Mouse (Mus musculus) gastrocnemius, postnatal 14 days (tissue): ENCODE data around the gene Arhgef33. TPM values are rescaled to one million over a fixed set of nuclear protein-coding genes. Genes with fewer than 3 reads are reported as not detected.
A peak's percentile ranks its signal among the peaks of the same experiment; 100 is the strongest.
"Not testable (repeated sequence)": the region's sequence is repeated elsewhere in the genome, so short reads cannot be mapped to it uniquely, and the experiment has no call there.

Source experiments
- DNase-seq: peaks from one replicate; pipeline ENCODE4 v3.0.0; 2021; ENCODE audit warnings: mixed read lengths
- intact Hi-C: fragments of 180-260 bp; cut with DNase I; formaldehyde crosslinking; loops from one replicate; pipeline ENCODE4 v1.15.1; 2025; ENCODE audit warnings: low total_unique reads
- total RNA-seq, 2 experiments: library from RNA; stranded (reverse); gene quantifications; 2 replicates each; pipeline ENCODE4 v1.2.3; 2021

The Arhgef33 gene
- total RNA-seq, 2 experiments from 2014 or later: 0.64 TPM; not detected in 1

GRCm38 (mm10) chr17:80326431-80326830 lies 19.2 kb downstream of the Arhgef33 start:
- no peak for DNase-seq
- intact Hi-C loops: no loop called here

GRCm38 (mm10) chr17:80332386-80332785 lies 25.2 kb downstream of the Arhgef33 start:
- DNase-seq: no peak

GRCm38 (mm10) chr17:80345277-80345676 lies 38.1 kb downstream of the Arhgef33 start:
- intact Hi-C loops: no loop called here

More at GRCm38 (mm10) chr17:80332386-80332785, 25.2 kb downstream of the Arhgef33 start:
- intact Hi-C loops: no loop called here

GRCm38 (mm10) chr17:80346591-80347125 lies 39.5 kb downstream of the Arhgef33 start:
- DNase-seq: no peak
- intact Hi-C loops: no loop called here

More at GRCm38 (mm10) chr17:80345277-80345676, 38.1 kb downstream of the Arhgef33 start:
- DNase-seq: peak; percentile 25

GRCm38 (mm10) chr17:80347234-80347633 lies 40.0 kb downstream of the Arhgef33 start:
- DNase-seq: no peak
- intact Hi-C loops: no loop called here

- DNase-seq: no peak
- intact Hi-C loops: loop anchor here (10.0 kb wide), 1 partner anchor 65 kb away; the partner anchor contains the start of genes Dhx57 and Morn2
Measured at GRCm38 (mm10) chr17:80360245-80360644, 53.0 kb downstream of the Arhgef33 start.

- intact Hi-C loops: loop anchor here (10.0 kb wide), 1 partner anchor 72 kb away; the partner anchor contains the start of genes Dhx57 and Morn2
- no peak for DNase-seq
Measured at GRCm38 (mm10) chr17:80367276-80367675, 60.1 kb downstream of the Arhgef33 start.

GRCm38 (mm10) chr17:80368606-80369005 lies 61.4 kb downstream of the Arhgef33 start:
- intact Hi-C loops: loop anchor here (10.0 kb wide), 1 partner anchor 74 kb away; the partner anchor contains the start of genes Dhx57 and Morn2
- DNase-seq: no peak

- DNase-seq: peak; percentile 90
- intact Hi-C loops: no loop called here
Measured at GRCm38 (mm10) chr17:80372989-80373725, 66.0 kb downstream of the Arhgef33 start, which contains the start of gene Gm10190. Gene Gm10190, minus strand, starts transcription at chr17:80373541.

- DNase-seq: peak; percentile 36
- intact Hi-C loops: no loop called here
Measured at GRCm38 (mm10) chr17:80373726-80374096, 66.5 kb downstream of the Arhgef33 start.

- intact Hi-C loops, DNase-seq: not testable (repeated sequence)
Measured at GRCm38 (mm10) chr17:80378386-80378785, 71.2 kb downstream of the Arhgef33 start.

GRCm38 (mm10) chr17:80385671-80386070 lies 78.5 kb downstream of the Arhgef33 start:
- intact Hi-C loops: no loop called here
- no peak for DNase-seq

- intact Hi-C loops: no loop called here
- no peak for DNase-seq
Measured at GRCm38 (mm10) chr17:80390024-80390423, 82.8 kb downstream of the Arhgef33 start.

- intact Hi-C loops: no loop called here
- DNase-seq: peak; percentile 57
Measured at GRCm38 (mm10) chr17:80391423-80392403, 84.5 kb downstream of the Arhgef33 start.

- DNase-seq: no peak
- intact Hi-C loops: no loop called here
Measured at GRCm38 (mm10) chr17:80398243-80398642, 91.0 kb downstream of the Arhgef33 start.

- intact Hi-C loops: no loop called here
- no peak for DNase-seq
Measured at GRCm38 (mm10) chr17:80411182-80411581, 104.0 kb downstream of the Arhgef33 start.

- DNase-seq: no peak
- intact Hi-C loops: no loop called here
Measured at GRCm38 (mm10) chr17:80418572-80419210, 111.5 kb downstream of the Arhgef33 start.

- DNase-seq: no peak
- intact Hi-C loops: no loop called here
Measured at GRCm38 (mm10) chr17:80420998-80421397, 113.8 kb downstream of the Arhgef33 start.

GRCm38 (mm10) chr17:80426171-80426570 lies 119.0 kb downstream of the Arhgef33 start:
- no peak for DNase-seq
- intact Hi-C loops: no loop called here
